Mouse (Mus musculus): Measurements from ENCODE around the gene Evc. TPM values are rescaled to one million over a fixed set of nuclear protein-coding genes. Genes with fewer than 3 reads are reported as not detected.

The Evc gene
- polyA plus RNA-seq, 1 experiment from 2014 or later = 1.7 TPM

DNA sequence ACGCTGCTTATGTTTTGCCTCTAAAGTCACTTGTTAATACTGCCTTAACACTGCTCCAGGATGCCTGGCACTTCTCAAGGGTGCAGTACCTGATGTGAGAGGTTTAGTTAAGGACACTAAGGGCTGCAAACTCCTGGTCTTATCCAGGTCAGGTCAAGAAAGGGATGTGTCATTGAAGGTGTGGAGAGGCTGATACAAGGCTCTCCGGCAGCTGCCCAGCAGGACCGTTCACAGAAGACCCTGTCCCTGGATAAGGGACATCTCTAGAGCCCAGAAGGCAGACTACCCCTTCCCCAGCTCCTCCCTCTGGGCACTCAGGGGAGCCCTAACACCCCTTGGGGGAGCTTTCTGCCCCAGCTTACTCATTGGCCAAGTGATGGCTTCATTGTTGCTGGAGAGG lies 1.0 kb upstream of the Evc start:
- Histone ChIP-seq H3K36me3 (ENCODE audit: control insufficient read depth, insufficient read depth) (no peaks in the 10 kb centered on the region), H3K27me3 (replicated peaks; ENCODE audit: control insufficient read depth, insufficient read depth, low read length) (peaks cover 14% of the 10 kb centered on the region; the same call in 1 of the 2 replicates), H3K4me3 (ENCODE audit: low read depth, low read length) (peak overlapping the region; percentile 59), H3K9me3 (ENCODE audit: control insufficient read depth) (no peaks in the 10 kb centered on the region), H3K4me2 (replicated peaks; ENCODE audit: low read depth) (peak overlapping the region; percentile 80), H3K4me1 (replicated peaks; ENCODE audit: control insufficient read depth, insufficient read depth, low read length) (no peaks in the 10 kb centered on the region), H3K9ac (ENCODE audit: low read depth, low read length) (no peak overlapping the region), H3K27ac (ENCODE audit: low read depth, low read length) (no peak overlapping the region)
- no peak for ATAC-seq
- WGBS = 69% methylated on average over 3 of the region's 3 CpGs
- no peak for TF ChIP-seq CTCF (IDR thresholded peaks at IDR 0.05; ENCODE audit: low read depth)

DNA sequence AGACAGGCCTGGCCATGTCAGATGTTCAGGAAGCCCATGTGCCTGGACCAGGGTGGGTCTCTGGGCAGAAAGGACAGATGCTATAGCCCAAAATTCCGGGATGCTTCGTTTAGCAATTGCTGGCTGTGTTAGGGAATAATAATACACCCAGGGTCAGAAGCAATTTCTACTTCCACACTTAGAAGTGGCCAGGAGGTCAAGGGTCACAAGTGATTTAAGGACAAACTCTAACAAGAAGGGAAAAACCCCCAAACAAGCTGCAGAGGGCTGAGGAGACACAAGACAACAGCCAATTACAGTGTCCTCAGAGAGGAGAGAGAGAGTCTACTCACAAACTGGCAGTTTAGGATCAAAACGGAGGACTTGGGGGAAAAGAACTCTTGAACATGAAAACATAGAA lies 1.6 kb downstream of the Evc start:
- ATAC-seq = no peak

DNA sequence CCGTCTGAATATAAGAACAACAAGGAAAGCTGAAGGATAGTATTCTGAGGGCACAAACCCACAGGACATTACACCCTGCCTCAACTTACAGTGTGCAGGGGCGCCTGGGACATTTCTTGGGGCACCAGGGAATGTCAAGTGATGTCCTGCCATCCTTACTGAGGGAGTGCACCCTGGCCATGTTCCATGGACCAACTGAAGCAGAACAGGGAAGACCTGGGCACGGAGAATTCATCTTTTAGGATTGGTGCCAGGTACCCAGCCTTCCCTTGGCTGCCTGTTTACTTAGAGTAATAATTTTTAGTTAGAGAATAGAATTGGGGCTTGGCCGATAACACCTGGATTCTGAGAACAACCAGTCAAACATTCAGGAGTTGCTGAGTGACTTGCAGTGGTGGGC lies 4.6 kb downstream of the Evc start:
- 73% methylated on average over 4 of the region's 4 CpGs for WGBS
- Histone ChIP-seq H3K27me3 (replicated peaks; ENCODE audit: control insufficient read depth, insufficient read depth, low read length) (peaks cover 14% of the 10 kb centered on the region; the same call in 1 of the 2 replicates), H3K36me3 (ENCODE audit: control insufficient read depth, insufficient read depth) (no peaks in the 10 kb centered on the region), H3K4me3 (ENCODE audit: low read depth, low read length) (no peak overlapping the region), H3K9ac (ENCODE audit: low read depth, low read length) (no peak overlapping the region), H3K4me1 (replicated peaks; ENCODE audit: control insufficient read depth, insufficient read depth, low read length) (no peaks in the 10 kb centered on the region), H3K9me3 (ENCODE audit: control insufficient read depth) (no peaks in the 10 kb centered on the region), H3K4me2 (replicated peaks; ENCODE audit: low read depth) (no peak overlapping the region), H3K27ac (ENCODE audit: low read depth, low read length) (no peak overlapping the region)
- no peak for ATAC-seq
- TF ChIP-seq CTCF (IDR thresholded peaks at IDR 0.05; ENCODE audit: low read depth) = no peak

More for the DNA sequence above, 1.6 kb downstream of the Evc start:
- Histone ChIP-seq H3K9ac (ENCODE audit: low read depth, low read length) (no peak overlapping the region), H3K4me3 (ENCODE audit: low read depth, low read length) (no peak overlapping the region), H3K36me3 (ENCODE audit: control insufficient read depth, insufficient read depth) (no peaks in the 10 kb centered on the region), H3K27ac (ENCODE audit: low read depth, low read length) (no peak overlapping the region), H3K27me3 (replicated peaks; ENCODE audit: control insufficient read depth, insufficient read depth, low read length) (peaks cover 14% of the 10 kb centered on the region; the same call in 1 of the 2 replicates), H3K9me3 (ENCODE audit: control insufficient read depth) (no peaks in the 10 kb centered on the region), H3K4me2 (replicated peaks; ENCODE audit: low read depth) (no peak overlapping the region), H3K4me1 (replicated peaks; ENCODE audit: control insufficient read depth, insufficient read depth, low read length) (no peaks in the 10 kb centered on the region)
- TF ChIP-seq CTCF (IDR thresholded peaks at IDR 0.05; ENCODE audit: low read depth) = no peak
- 70% methylated on average over 3 of the region's 3 CpGs for WGBS

DNA sequence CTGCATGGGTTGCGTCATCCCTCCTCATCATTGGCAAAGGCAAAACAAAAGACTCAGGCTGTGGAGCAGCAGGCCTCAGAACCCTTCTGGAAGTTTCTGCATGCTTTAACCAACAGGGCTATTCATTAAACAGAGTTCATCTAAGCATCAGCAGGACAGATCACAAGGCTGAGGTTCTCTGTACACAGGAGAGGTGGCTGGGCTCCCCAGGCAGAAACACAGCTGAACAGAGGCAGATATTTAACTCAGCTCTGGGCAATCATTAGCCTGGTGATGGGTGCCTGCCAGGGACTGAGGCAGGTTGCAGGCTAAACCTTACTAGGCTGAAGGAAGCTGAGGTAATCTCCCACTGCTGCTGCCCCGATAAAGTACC lies 5.6 kb downstream of the Evc start:
- no peaks in the 10 kb centered on the region for H3K36me3 ChIP-seq (ENCODE audit: control insufficient read depth, insufficient read depth)
- no peak overlapping the region for H3K4me2 ChIP-seq (replicated peaks; ENCODE audit: low read depth)
- 0 out of 2 replicates have a peak, but pooled peaks cover 8% of the 10 kb centered on the region for H3K27me3 ChIP-seq (replicated peaks; ENCODE audit: control insufficient read depth, insufficient read depth, low read length)
- no peak for TF ChIP-seq CTCF (IDR thresholded peaks at IDR 0.05; ENCODE audit: low read depth)
- H3K27ac ChIP-seq (ENCODE audit: low read depth, low read length) = no peak overlapping the region
- H3K4me3 ChIP-seq (ENCODE audit: low read depth, low read length) = no peak overlapping the region
- H3K9me3 ChIP-seq (ENCODE audit: control insufficient read depth) = no peaks in the 10 kb centered on the region
- WGBS = 83% methylated on average over 2 of the region's 2 CpGs
- no peaks in the 10 kb centered on the region for H3K4me1 ChIP-seq (replicated peaks; ENCODE audit: control insufficient read depth, insufficient read depth, low read length)
- no peak for ATAC-seq
- H3K9ac ChIP-seq (ENCODE audit: low read depth, low read length) = no peak overlapping the region

DNA sequence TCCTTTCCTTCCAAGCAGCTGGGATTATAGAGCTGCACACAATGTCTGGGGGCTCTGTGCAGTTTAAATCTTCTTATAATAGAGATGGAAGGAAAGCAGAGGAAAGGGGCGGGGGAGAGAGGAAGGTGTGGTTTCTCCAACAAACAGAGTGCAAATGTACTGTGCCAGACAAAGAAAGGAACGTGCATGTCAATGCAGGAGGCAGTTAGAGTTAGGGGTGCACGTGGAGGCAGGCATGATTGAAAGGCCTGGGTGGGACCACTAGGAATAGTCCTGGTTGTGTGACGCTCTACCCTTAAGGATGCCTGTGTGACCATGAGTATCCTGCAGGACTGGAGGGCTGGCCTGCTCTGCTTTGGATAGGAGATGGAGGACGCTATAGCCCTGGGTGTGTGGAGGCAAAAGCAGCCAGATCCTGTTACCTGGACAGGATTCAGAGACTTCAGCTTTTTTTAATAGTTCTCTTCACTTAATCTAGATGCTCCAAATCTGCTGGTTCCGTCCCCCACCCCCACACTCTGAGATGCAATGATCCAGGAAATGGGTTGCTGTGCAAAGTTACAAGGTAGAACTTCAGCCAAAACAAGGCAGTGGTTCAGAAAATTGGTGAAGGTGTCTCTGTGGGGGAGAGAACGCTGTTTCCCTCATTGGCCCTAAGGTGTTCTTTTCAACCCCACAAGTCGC lies 6.1 kb downstream of the Evc start:
- no peaks in the 10 kb centered on the region for H3K36me3 ChIP-seq (ENCODE audit: control insufficient read depth, insufficient read depth)
- 0 out of 2 replicates have a peak, but pooled peaks cover 2% of the 10 kb centered on the region for H3K27me3 ChIP-seq (replicated peaks; ENCODE audit: control insufficient read depth, insufficient read depth, low read length)
- TF ChIP-seq CTCF (IDR thresholded peaks at IDR 0.05; ENCODE audit: low read depth) = no peak
- no peak overlapping the region for H3K9ac ChIP-seq (ENCODE audit: low read depth, low read length)
- no peak for ATAC-seq
- H3K9me3 ChIP-seq (ENCODE audit: control insufficient read depth) = no peaks in the 10 kb centered on the region
- no peak overlapping the region for H3K4me3 ChIP-seq (ENCODE audit: low read depth, low read length)
- H3K4me2 ChIP-seq (replicated peaks; ENCODE audit: low read depth) = no peak overlapping the region
- no peaks in the 10 kb centered on the region for H3K4me1 ChIP-seq (replicated peaks; ENCODE audit: control insufficient read depth, insufficient read depth, low read length)
- 77% methylated on average over 8 of the region's 8 CpGs for WGBS
- H3K27ac ChIP-seq (ENCODE audit: low read depth, low read length) = no peak overlapping the region

DNA sequence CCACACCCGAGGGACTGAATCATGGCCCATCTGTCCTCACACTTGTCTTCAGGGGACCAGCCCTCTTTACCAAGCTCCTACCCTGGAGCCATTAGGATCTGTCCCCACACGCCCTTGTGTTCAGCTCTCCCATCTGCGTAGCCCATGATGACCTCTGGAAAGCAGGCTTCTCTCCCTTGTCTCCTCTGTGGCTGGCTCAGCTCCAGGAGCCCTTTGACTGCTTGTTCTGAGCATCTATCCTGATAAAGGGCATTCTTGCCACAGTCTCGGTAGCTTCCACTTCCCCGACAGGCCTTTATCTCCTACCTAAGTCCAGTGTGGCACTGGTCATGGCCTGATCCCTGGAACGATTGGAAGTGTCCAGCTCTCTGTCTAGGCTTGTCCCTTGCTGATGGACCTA lies 10.0 kb downstream of the Evc start:
- Histone ChIP-seq H3K9ac (ENCODE audit: low read depth, low read length) (no peak overlapping the region), H3K36me3 (ENCODE audit: control insufficient read depth, insufficient read depth) (no peaks in the 10 kb centered on the region), H3K4me2 (replicated peaks; ENCODE audit: low read depth) (no peak overlapping the region), H3K27me3 (replicated peaks; ENCODE audit: control insufficient read depth, insufficient read depth, low read length) (no peaks in the 10 kb centered on the region), H3K4me1 (replicated peaks; ENCODE audit: control insufficient read depth, insufficient read depth, low read length) (no peaks in the 10 kb centered on the region), H3K27ac (ENCODE audit: low read depth, low read length) (no peak overlapping the region), H3K4me3 (ENCODE audit: low read depth, low read length) (no peak overlapping the region), H3K9me3 (ENCODE audit: control insufficient read depth) (no peaks in the 10 kb centered on the region)
- TF ChIP-seq CTCF (IDR thresholded peaks at IDR 0.05; ENCODE audit: low read depth) = no peak
- 85% methylated on average over 6 of the region's 6 CpGs for WGBS
- no peak for ATAC-seq
